Mouse (Mus musculus) lung, postnatal 10 days (tissue): ENCODE data around the gene E430018J23Rik.
A peak's percentile ranks its signal among the peaks of the same experiment; 100 is the strongest.
"Not testable (repeated sequence)": the region's sequence is repeated elsewhere in the genome, so short reads cannot be mapped to it uniquely, and the experiment has no call there.

Experiments used
- DNase-seq: peaks from one replicate; pipeline ENCODE4 v3.0.0; 2021

E430018J23Rik gene

GRCm38 (mm10) chr7:127375271-127376245 is 17.9 kb downstream of the E430018J23Rik start, which contains the start of gene Zfp747:
Gene Zfp747 (minus strand): TSS chr7:127376050.
- DNase-seq: peak; percentile 98

- DNase-seq: not testable (repeated sequence)
Measured at GRCm38 (mm10) chr7:127371870-127372269, 21.6 kb downstream of the E430018J23Rik start.

- DNase-seq: no peak
Measured at GRCm38 (mm10) chr7:127371213-127371612, 22.2 kb downstream of the E430018J23Rik start.

GRCm38 (mm10) chr7:127366249-127366648 is 27.2 kb downstream of the E430018J23Rik start:
- no peak for DNase-seq

GRCm38 (mm10) chr7:127364166-127364565 is 29.3 kb downstream of the E430018J23Rik start:
- peak; percentile 52 for DNase-seq

- peak; percentile 33 for DNase-seq
Measured at GRCm38 (mm10) chr7:127363475-127363921, 29.9 kb downstream of the E430018J23Rik start.

- peak; percentile 53 for DNase-seq
Measured at GRCm38 (mm10) chr7:127362418-127362817, 31.0 kb downstream of the E430018J23Rik start.

- DNase-seq: no peak
Measured at GRCm38 (mm10) chr7:127361449-127361848, 32.0 kb downstream of the E430018J23Rik start.

GRCm38 (mm10) chr7:127360265-127360664 is 33.2 kb downstream of the E430018J23Rik start:
- no peak for DNase-seq

GRCm38 (mm10) chr7:127358472-127358871 is 35.0 kb downstream of the E430018J23Rik start:
- DNase-seq: no peak

GRCm38 (mm10) chr7:127357871-127358270 is 35.6 kb downstream of the E430018J23Rik start:
- DNase-seq: no peak

- no peak for DNase-seq
Measured at GRCm38 (mm10) chr7:127355796-127356195, 37.6 kb downstream of the E430018J23Rik start.

GRCm38 (mm10) chr7:127351230-127352004 is 42.0 kb downstream of the E430018J23Rik start:
- DNase-seq: no peak

GRCm38 (mm10) chr7:127346676-127347075 is 46.8 kb downstream of the E430018J23Rik start:
- DNase-seq: peak; percentile 83

- DNase-seq: peak; percentile 95
Measured at GRCm38 (mm10) chr7:127345512-127346325, 47.7 kb downstream of the E430018J23Rik start, which contains the start of gene Zfp768. Gene Zfp768 (minus strand): TSS chr7:127345589.

GRCm38 (mm10) chr7:127345092-127345491 is 48.3 kb downstream of the E430018J23Rik start:
- peak; percentile 55 for DNase-seq

- DNase-seq: no peak
Measured at GRCm38 (mm10) chr7:127344371-127344770, 49.1 kb downstream of the E430018J23Rik start.

- DNase-seq: peak; percentile 19
Measured at GRCm38 (mm10) chr7:127343351-127344019, 49.9 kb downstream of the E430018J23Rik start.

- DNase-seq: no peak
Measured at GRCm38 (mm10) chr7:127342888-127343287, 50.5 kb downstream of the E430018J23Rik start.

GRCm38 (mm10) chr7:127342332-127342731 is 51.1 kb downstream of the E430018J23Rik start:
- peak; percentile 16 for DNase-seq

- DNase-seq: not testable (repeated sequence)
Measured at GRCm38 (mm10) chr7:127341861-127342260, 51.6 kb downstream of the E430018J23Rik start.

- no peak for DNase-seq
Measured at GRCm38 (mm10) chr7:127341356-127341755, 52.1 kb downstream of the E430018J23Rik start.
